Mouse (Mus musculus) embryo, embryonic 9.5 days (tissue): ENCODE data around the gene Acaca.
"Not testable (repeated sequence)": the region's sequence is repeated elsewhere in the genome, so short reads cannot be mapped to it uniquely, and the experiment has no call there.

Experiments
- DNase-seq: peaks from one replicate; pipeline ENCODE4 v3.0.0-alpha.2; 2017; ENCODE audit errors: extremely low spot score

Acaca gene

DNA sequence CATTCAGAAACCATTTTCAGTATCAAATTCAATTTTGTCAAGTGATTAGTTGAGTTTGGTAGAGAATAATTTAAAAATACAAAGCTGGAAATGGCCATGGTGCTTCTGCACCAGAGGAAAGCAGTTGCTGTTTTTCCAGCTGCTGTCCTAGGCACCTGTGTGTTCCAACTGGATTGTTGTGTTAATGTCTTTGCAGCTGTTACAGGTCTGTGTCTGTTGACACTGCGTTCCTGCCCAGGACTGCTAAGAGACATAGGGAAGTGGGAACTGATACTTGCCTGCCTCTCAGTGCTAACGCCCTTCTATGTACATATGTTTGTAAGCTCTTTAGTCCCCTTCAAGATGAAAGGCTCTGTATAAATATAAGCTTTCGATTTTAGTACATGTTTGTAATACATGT lies 203.4 kb downstream of the Acaca start:
- no peak for DNase-seq

GRCm38 (mm10) chr11:84338273-84338672 lies 208.8 kb downstream of the Acaca start:
- DNase-seq = not testable (repeated sequence)

DNA sequence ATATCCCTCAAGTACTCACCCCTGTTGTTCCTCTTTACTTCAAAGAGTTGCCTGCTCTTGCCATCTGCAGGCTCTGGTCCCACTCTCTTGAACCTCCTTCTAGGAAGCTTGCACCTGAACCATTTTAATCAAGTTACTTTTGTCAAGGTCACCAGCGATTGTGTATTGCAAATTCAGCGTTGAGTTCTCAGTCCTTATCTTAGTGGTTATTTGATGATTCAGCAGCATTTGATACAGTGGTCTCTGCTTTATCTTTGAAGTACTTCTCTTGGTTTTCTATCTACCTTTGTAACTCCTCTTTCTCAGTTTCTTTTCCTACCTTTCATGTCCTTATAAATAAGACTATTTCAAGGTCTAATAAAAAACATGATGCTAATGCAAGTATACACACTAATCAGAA lies 211.2 kb downstream of the Acaca start:
- no peak for DNase-seq

GRCm38 (mm10) chr11:84344522-84345236 lies 215.2 kb downstream of the Acaca start:
- no peak for DNase-seq

DNA sequence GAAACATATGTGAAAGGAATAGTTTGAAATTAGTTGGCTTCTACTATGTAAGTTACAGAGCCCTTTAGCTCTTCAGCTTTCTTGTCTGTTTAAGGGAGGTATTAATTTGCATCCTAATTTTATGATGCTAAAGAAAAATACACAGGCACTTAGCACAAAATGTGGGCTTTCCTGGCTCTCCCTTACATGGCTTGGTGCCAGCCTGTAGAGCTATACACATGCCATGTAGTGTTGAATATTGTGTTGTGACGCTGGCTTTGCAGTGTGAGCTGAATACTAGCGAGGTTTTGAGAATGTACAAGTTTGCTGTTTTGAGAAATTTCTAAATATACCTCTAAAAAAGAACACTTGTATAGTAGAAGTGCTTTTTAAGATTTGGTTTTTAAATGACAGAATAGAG lies 218.3 kb downstream of the Acaca start:
- no peak for DNase-seq

- DNase-seq = no peak
Measured at GRCm38 (mm10) chr11:84348843-84349825, 219.7 kb downstream of the Acaca start.

DNA sequence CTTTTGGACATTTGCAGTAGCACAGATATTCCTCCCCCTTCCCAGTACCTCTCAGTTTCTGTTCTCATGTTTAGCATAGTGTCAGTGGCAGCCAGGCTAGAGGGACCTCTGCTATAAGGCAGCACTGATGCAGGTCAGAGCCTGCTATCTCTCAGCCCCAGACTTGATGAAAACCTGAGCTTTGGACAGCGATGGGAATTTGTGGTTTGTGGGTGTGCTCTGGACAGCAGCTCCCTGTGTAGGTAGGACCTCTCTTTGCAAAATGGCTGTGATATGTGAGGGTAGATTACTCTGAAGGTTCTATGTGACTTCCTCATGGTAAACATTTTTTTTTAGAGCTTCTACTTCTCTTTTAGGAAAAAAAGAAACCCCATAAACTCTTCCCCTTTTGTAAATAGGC lies 221.7 kb downstream of the Acaca start:
- DNase-seq = no peak

GRCm38 (mm10) chr11:84353058-84353726 lies 223.7 kb downstream of the Acaca start:
- DNase-seq = no peak

- DNase-seq = no peak
Measured at GRCm38 (mm10) chr11:84357304-84357703, 227.8 kb downstream of the Acaca start.

DNA sequence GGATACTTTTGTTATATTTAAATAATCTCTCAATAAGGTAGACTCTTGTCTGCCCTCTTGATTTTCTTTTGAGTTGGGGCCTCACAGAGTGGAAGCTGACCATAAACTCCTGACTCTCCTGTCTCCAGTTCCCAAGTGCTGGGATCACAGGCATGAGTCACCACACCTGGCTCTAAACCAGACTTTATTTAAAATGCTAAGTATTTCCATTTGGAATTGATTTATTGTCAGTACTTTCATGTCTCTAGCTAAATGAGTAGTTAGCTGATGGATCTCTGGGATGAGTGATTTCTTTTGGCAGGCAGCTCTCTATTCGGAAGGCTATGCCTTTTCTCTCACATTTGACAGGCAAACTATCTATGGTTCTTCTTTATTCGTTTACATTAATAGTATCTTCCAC lies 228.3 kb downstream of the Acaca start:
- DNase-seq = no peak

DNA sequence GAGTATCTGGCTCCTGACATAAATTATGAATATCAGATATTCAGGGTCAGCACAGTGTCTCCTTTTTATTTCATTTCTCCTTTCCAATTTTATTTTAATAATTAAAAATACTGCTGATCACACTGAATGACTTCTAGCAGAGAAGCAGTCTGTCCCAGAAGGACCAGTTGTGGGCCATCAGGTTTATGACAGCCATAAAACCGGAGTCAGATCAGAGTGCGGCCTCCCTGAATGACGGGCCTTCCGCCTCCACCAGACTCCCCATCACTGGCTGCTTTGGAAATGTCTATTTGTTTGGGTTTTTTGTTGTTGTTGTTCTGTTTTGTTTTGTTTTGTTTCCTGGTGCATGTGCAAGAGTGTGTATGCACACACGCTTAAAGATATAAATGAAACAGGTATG lies 232.1 kb downstream of the Acaca start:
- DNase-seq = no peak

GRCm38 (mm10) chr11:84362633-84363243 lies 233.3 kb downstream of the Acaca start:
- no peak for DNase-seq

DNA sequence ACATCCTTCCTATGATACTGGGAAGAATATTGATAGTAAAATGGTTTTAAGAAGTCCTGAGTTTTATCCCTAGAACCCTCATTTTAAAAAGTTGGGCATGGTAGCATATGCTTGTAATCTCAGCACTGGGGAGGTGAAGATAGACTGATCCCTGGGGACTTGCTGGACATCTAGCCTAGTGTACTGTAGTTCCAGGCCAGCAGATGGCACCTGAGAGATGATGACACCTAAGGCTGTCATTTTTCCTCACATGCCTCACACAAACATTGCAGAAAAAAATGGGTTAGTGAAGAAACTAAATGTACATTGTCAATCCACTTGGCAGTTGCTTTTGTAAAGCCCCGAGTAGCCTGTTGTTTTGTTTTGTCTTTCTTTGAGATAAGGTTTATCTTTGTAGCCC lies 235.8 kb downstream of the Acaca start:
- DNase-seq = no peak

GRCm38 (mm10) chr11:84368902-84369301 lies 239.4 kb downstream of the Acaca start:
- DNase-seq = no peak

DNA sequence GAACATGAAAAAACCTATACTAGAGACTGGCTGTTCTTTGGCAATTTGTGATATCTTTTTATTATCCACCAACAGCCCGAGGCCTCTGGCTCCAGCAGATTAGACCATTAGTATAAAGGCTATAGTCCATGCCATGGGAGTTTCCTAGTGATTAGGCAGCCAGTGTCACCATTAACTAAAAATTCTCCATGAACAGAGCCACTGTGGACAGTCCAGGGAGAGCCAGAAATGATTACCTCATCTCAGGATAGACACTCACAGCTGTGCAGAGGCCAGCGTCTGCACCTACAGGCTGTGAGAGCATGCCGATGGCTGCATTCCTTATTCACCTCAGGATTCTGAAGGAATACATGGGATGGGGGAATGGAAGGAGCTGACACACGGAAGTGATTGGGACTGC lies 243.7 kb downstream of the Acaca start:
- DNase-seq = no peak

- no peak for DNase-seq
Measured at GRCm38 (mm10) chr11:84375951-84376496, 246.6 kb downstream of the Acaca start.

DNA sequence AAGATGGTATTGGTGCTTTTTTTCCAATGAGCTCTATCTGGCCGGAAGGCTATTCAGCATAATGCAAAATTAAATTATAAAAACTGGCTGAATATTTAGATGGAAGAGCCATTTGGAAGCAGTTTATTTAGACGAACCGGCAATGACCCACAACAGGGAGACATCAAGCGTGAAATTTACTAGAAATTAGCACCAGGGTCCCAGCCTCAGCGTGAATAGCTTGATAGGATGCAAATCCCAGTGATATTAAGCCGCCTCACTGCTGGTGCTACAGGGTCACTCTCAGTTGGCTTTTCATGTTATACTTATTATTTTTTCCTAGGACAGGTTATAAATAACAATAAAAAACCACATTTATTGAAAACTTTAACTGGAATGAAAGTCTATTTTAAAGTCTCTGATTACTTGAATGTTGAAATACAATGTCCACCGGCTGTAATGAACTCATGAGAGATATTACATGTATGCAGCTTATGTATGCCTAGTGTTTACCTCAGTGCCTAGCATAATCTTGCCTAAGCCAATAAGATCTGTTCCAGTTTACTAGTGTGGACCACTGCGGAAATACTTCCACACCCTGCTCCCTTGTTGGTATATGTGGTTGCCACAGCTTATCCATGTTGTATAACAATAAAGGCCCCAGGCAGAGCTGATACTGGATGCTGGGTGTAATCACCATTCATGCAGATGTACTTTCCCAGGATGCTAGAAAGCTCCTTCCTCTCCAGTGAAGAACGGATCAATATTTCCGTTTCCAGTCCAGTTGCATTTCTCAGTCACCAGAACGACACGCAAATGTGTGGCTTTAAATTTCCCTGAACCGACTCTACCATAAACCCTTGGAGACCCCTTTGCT lies 247.3 kb downstream of the Acaca start:
- DNase-seq = no peak

DNA sequence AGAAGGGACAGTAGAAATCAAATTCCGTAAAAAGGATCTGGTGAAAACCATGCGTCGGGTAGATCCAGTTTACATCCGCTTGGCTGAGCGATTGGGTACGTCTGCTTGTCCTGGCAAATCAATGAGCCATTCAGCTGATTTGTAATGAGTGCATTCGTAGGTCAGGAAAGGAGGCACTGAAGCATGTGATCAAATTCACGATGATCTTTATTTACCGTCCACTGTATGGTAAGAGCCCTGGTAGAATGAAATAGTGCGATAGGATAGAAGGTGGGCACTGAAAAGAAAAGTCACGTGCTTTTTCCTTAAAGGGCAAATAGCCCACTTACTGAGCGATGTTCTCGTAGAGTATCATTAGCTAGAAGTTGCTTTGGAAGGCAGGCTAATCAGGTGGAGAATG lies 253.0 kb downstream of the Acaca start:
- no peak for DNase-seq

GRCm38 (mm10) chr11:84383891-84384290 lies 254.4 kb downstream of the Acaca start:
- DNase-seq = no peak

- DNase-seq = no peak
Measured at GRCm38 (mm10) chr11:84389332-84389731, 259.9 kb downstream of the Acaca start.

- no peak for DNase-seq
Measured at GRCm38 (mm10) chr11:84391126-84391525, 261.7 kb downstream of the Acaca start.
